8 mouse cellular contexts compared by ENCODE assay signal in the genomic region with DNA sequence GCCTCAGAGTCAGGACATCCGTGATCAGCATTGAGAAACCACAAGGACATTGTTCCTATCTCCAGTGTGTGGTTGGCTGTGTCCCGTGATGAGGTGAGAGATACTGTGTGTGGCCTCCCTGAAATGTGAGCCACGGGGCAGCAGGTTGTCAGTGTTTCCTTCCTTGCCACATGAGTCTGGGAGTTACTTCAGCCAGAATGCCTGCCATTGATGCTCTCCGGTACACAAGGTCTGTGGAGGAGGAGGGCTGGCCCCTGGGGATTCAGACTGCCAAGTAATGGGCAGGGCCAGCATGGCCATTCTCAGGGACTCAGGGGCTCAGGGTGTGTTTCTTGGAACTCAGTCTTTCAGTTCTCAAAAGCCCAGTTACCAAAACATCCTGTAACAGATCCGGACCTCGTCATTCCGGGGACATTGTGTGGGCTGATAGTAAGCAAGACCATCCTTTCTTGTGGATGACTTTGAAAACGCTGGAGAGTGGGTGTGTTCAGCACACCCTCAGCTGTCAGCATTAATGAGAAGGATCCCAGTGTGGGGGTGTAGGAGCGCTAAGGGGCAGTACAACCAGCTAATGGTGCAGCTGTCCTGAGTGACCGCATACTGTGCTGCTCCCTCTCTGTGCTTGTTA. TPM values are rescaled to one million over a fixed set of nuclear protein-coding genes. Genes with fewer than 3 reads are reported as not detected.
DNase-seq lines count a peak whose midpoint lies in the region; ATAC-seq and TF ChIP-seq lines count a peak whose summit lies in the region.

No protein-coding gene starts in this region.

- H3K27ac ChIP-seq in midbrain, postnatal 0 days (ENCODE audit: low read depth, low read length): no peak overlapping the region
- H3K27ac ChIP-seq in midbrain, embryonic 10.5 days (replicated peaks): no peak overlapping the region
- H3K27ac ChIP-seq in heart, adult 2 months: peak overlapping the region; percentile 91
- no peak overlapping the region for H3K27ac ChIP-seq in stomach, embryonic 15.5 days

- 75% methylated on average over 10 of the region's 10 CpGs for WGBS in midbrain, postnatal 0 days
- WGBS in midbrain, embryonic 10.5 days: 86% methylated on average over 10 of the region's 10 CpGs
- WGBS in heart, adult 2 months: 23% methylated on average over 10 of the region's 10 CpGs
- 67% methylated on average over 10 of the region's 10 CpGs for WGBS in stomach, embryonic 15.5 days

- peak; percentile 46; the same call in 1 of the 2 replicates for TF ChIP-seq POLR2A in heart, adult 2 months (IDR thresholded peaks at IDR 0.05; ENCODE audit: insufficient read depth, low read depth, low read length)

- H3K79me2 ChIP-seq in heart, adult 2 months (replicated peaks; ENCODE audit: control insufficient read depth, insufficient read depth, low read length): peaks cover 9% of the 10 kb centered on the region

- TF ChIP-seq CTCF in midbrain, postnatal 0 days (IDR thresholded peaks at IDR 0.05): no peak
- no peak for TF ChIP-seq CTCF in heart, adult 2 months (IDR thresholded peaks at IDR 0.05)

- H3K4me2 ChIP-seq in midbrain, postnatal 0 days (ENCODE audit: low read depth, low read length, poor library complexity, severe bottlenecking): no peak overlapping the region
- H3K4me2 ChIP-seq in stomach, embryonic 15.5 days: peak overlapping the region; percentile 28

- ATAC-seq in midbrain, postnatal 0 days (ENCODE audit: low FRiP score): no peak
- ATAC-seq in stomach, embryonic 15.5 days (ENCODE audit: insufficient read depth, low FRiP score, low read depth): no peak

- H3K9ac ChIP-seq in midbrain, postnatal 0 days (replicated peaks; ENCODE audit: low read length, poor library complexity, severe bottlenecking): no peak overlapping the region
- H3K9ac ChIP-seq in heart, adult 2 months (ENCODE audit: low read depth, low read length): no peak overlapping the region
- H3K9ac ChIP-seq in stomach, embryonic 15.5 days: no peak overlapping the region

- TF ChIP-seq EP300 in heart, adult 2 months (IDR thresholded peaks at IDR 0.05; ENCODE audit: insufficient read depth, low read depth, low read length): peak; percentile 64

- DNase-seq in midbrain, postnatal 0 days (ENCODE audit: low spot score): peak; percentile 9
- DNase-seq in midbrain, embryonic 10.5 days (ENCODE audit: low spot score): no peak
- DNase-seq in heart, adult 2 months: peak; percentile 59 to 65
- peak; percentile 61 to 76 for DNase-seq in kidney, postnatal 36 days
- DNase-seq in layer of hippocampus, adult 9-10 months (ENCODE audit: low spot score): no peak
- DNase-seq in cerebellum, postnatal 25 days: no peak
- DNase-seq in layer of hippocampus, postnatal 10 days (ENCODE audit: low spot score in 2 of 2): no peak

- no peaks in the 10 kb centered on the region for H3K9me3 ChIP-seq in midbrain, postnatal 0 days (ENCODE audit: low read length)
- H3K9me3 ChIP-seq in midbrain, embryonic 10.5 days (replicated peaks): no peaks in the 10 kb centered on the region
- H3K9me3 ChIP-seq in stomach, embryonic 15.5 days: no peaks in the 10 kb centered on the region

- H3K27me3 ChIP-seq in midbrain, postnatal 0 days (ENCODE audit: insufficient read depth, low read length): no peaks in the 10 kb centered on the region
- no peaks in the 10 kb centered on the region for H3K27me3 ChIP-seq in midbrain, embryonic 10.5 days (ENCODE audit: low read depth, poor library complexity, severe bottlenecking)
- H3K27me3 ChIP-seq in heart, adult 2 months (ENCODE audit: control insufficient read depth, insufficient read depth, low read length): no peaks in the 10 kb centered on the region
- no peaks in the 10 kb centered on the region for H3K27me3 ChIP-seq in stomach, embryonic 15.5 days (replicated peaks)

- H3K4me3 ChIP-seq in midbrain, postnatal 0 days (ENCODE audit: low read depth, low read length): no peak overlapping the region
- H3K4me3 ChIP-seq in midbrain, embryonic 10.5 days: no peak overlapping the region
- H3K4me3 ChIP-seq in heart, adult 2 months: peak overlapping the region; percentile 7; the same call in 1 of the 2 replicates
- H3K4me3 ChIP-seq in stomach, embryonic 15.5 days (replicated peaks): no peak overlapping the region

- peaks cover 6% of the 10 kb centered on the region for H3K36me3 ChIP-seq in midbrain, postnatal 0 days (ENCODE audit: insufficient read depth, low read length)
- peaks cover 27% of the 10 kb centered on the region for H3K36me3 ChIP-seq in midbrain, embryonic 10.5 days
- peaks cover 11% of the 10 kb centered on the region for H3K36me3 ChIP-seq in heart, adult 2 months (ENCODE audit: control insufficient read depth, insufficient read depth, low read length)
- H3K36me3 ChIP-seq in stomach, embryonic 15.5 days: peaks cover 12% of the 10 kb centered on the region; the same call in 1 of the 2 replicates

- peaks cover 6% of the 10 kb centered on the region; the same call in 1 of the 2 replicates for H3K4me1 ChIP-seq in midbrain, postnatal 0 days (ENCODE audit: insufficient read depth, low read length)
- peaks cover 36% of the 10 kb centered on the region for H3K4me1 ChIP-seq in midbrain, embryonic 10.5 days
- peaks cover 23% of the 10 kb centered on the region for H3K4me1 ChIP-seq in heart, adult 2 months (ENCODE audit: control insufficient read depth, insufficient read depth, low read length)
- peaks cover 37% of the 10 kb centered on the region for H3K4me1 ChIP-seq in stomach, embryonic 15.5 days

- intact Hi-C loops in heart, adult 2 months (cut with DNase I): loop anchor here (2.0 to 5.0 kb wide), 2 partner anchors 39 to 167 kb away; a partner anchor contains a TSS

RNA-seq across cellular contexts. Expression of a gene that starts 2.4 kb away (rescaled TPM):
- total RNA-seq in midbrain, postnatal 0 days (2014; rRNA removed): 87.2 and 116 TPM in 2 replicates
- polyA plus RNA-seq in midbrain, postnatal 0 days (2015; fragmentation: Nextera tagmentation; extraction: Ambion mirVana): 74.7 and 79.0 TPM in 2 replicates
- polyA plus RNA-seq in midbrain, embryonic 10.5 days (2016; fragmentation: Nextera tagmentation; extraction: Ambion mirVana): 67.0 and 69.9 TPM in 2 replicates
- 100 to 1,000 TPM; 131 to 132 TPM for total RNA-seq in heart, adult 2 months (2021)
- polyA plus RNA-seq in heart, adult 2 months (2012; rRNA removed): 119 and 168 TPM in 2 replicates
- polyA plus RNA-seq in stomach, embryonic 15.5 days (2015; fragmentation: Nextera tagmentation; extraction: Ambion mirVana): 174 and 178 TPM in 2 replicates
- total RNA-seq in layer of hippocampus, postnatal 10 days (2021): 10 to 100 TPM; 71.6 to 82.0 TPM

RNA-seq across cellular contexts. Expression of a gene that starts 22.0 kb away (rescaled TPM):
- 167 and 306 TPM in 2 replicates for total RNA-seq in midbrain, postnatal 0 days (2014; rRNA removed)
- polyA plus RNA-seq in midbrain, postnatal 0 days (2015; fragmentation: Nextera tagmentation; extraction: Ambion mirVana): 385 and 389 TPM in 2 replicates
- polyA plus RNA-seq in midbrain, embryonic 10.5 days (2016; fragmentation: Nextera tagmentation; extraction: Ambion mirVana): 403 and 425 TPM in 2 replicates
- 10 to 100 TPM; 66.4 to 67.8 TPM for total RNA-seq in heart, adult 2 months (2021)
- 122 and 167 TPM in 2 replicates for polyA plus RNA-seq in heart, adult 2 months (2012; rRNA removed)
- 324 and 334 TPM in 2 replicates for polyA plus RNA-seq in stomach, embryonic 15.5 days (2015; fragmentation: Nextera tagmentation; extraction: Ambion mirVana)
- total RNA-seq in layer of hippocampus, postnatal 10 days (2021): 100 to 1,000 TPM; 129 to 156 TPM

RNA-seq across cellular contexts. Expression of a gene that starts 22.1 kb away (rescaled TPM):
- total RNA-seq in midbrain, postnatal 0 days (2014; rRNA removed): not detected in 2 replicates
- 6.9 and 10.5 TPM in 2 replicates for polyA plus RNA-seq in midbrain, postnatal 0 days (2015; fragmentation: Nextera tagmentation; extraction: Ambion mirVana)
- 2.2 and 2.4 TPM in 2 replicates for polyA plus RNA-seq in midbrain, embryonic 10.5 days (2016; fragmentation: Nextera tagmentation; extraction: Ambion mirVana)
- 10 to 100 TPM; 15.5 to 15.8 TPM for total RNA-seq in heart, adult 2 months (2021)
- polyA plus RNA-seq in heart, adult 2 months (2012; rRNA removed): not detected in 2 replicates
- polyA plus RNA-seq in stomach, embryonic 15.5 days (2015; fragmentation: Nextera tagmentation; extraction: Ambion mirVana): 4.8 TPM in 1 of 2 replicates, not detected in the other
- 10 to 100 TPM; 17.9 to 34.8 TPM for total RNA-seq in layer of hippocampus, postnatal 10 days (2021)

RNA-seq across cellular contexts. Expression of a gene that starts 38.2 kb away (rescaled TPM):
- total RNA-seq in midbrain, postnatal 0 days (2014; rRNA removed): 39.3 and 41.8 TPM in 2 replicates
- 67.2 and 70.6 TPM in 2 replicates for polyA plus RNA-seq in midbrain, postnatal 0 days (2015; fragmentation: Nextera tagmentation; extraction: Ambion mirVana)
- 104 and 107 TPM in 2 replicates for polyA plus RNA-seq in midbrain, embryonic 10.5 days (2016; fragmentation: Nextera tagmentation; extraction: Ambion mirVana)
- total RNA-seq in heart, adult 2 months (2021): 10 to 100 TPM; 74.6 to 80.9 TPM
- polyA plus RNA-seq in heart, adult 2 months (2012; rRNA removed): 53.5 and 69.7 TPM in 2 replicates
- polyA plus RNA-seq in stomach, embryonic 15.5 days (2015; fragmentation: Nextera tagmentation; extraction: Ambion mirVana): 70.7 and 73.3 TPM in 2 replicates
- 10 to 100 TPM; 46.6 to 54.3 TPM for total RNA-seq in layer of hippocampus, postnatal 10 days (2021)

RNA-seq across cellular contexts. Expression of a gene that starts 53.9 kb away (rescaled TPM):
- 0.55 and 1.7 TPM in 2 replicates for total RNA-seq in midbrain, postnatal 0 days (2014; rRNA removed)
- 0.69 and 1.2 TPM in 2 replicates for polyA plus RNA-seq in midbrain, postnatal 0 days (2015; fragmentation: Nextera tagmentation; extraction: Ambion mirVana)
- polyA plus RNA-seq in midbrain, embryonic 10.5 days (2016; fragmentation: Nextera tagmentation; extraction: Ambion mirVana): 0.84 and 1.2 TPM in 2 replicates
- total RNA-seq in heart, adult 2 months (2021): 10 to 100 TPM in 1 of 2 experiments, 1 to 10 TPM in 1; 7.1 to 11.2 TPM
- polyA plus RNA-seq in heart, adult 2 months (2012; rRNA removed): 6.0 and 11.6 TPM in 2 replicates
- polyA plus RNA-seq in stomach, embryonic 15.5 days (2015; fragmentation: Nextera tagmentation; extraction: Ambion mirVana): 6.0 and 6.9 TPM in 2 replicates
- total RNA-seq in layer of hippocampus, postnatal 10 days (2021): 1 to 10 TPM; 3.5 to 3.8 TPM

Comparison
In these comparisons a context has a peak if more than half of its experiments do, and no peak if none do; other contexts are left out.
1. DNase-seq: peak in midbrain, postnatal 0 days (single experiment), heart, adult 2 months (2 of 2) and kidney, postnatal 36 days (2 of 2); none in midbrain, embryonic 10.5 days (single experiment), layer of hippocampus, adult 9-10 months (single experiment), cerebellum, postnatal 25 days (0 of 2) and layer of hippocampus, postnatal 10 days (0 of 2).